Mouse (Mus musculus) liver, postnatal 0 days (tissue): Measurements from ENCODE around the gene Smap1.

Source experiments
- CTCF ChIP-seq: sonication (generic); IDR thresholded peaks from 2 replicates; pipeline ENCODE4 v1.5.1; 2016; ENCODE audit warnings: antibody characterized with exemption, low read depth
- EP300 ChIP-seq: IDR thresholded peaks from 2 replicates; pipeline ENCODE4 v1.6.1; 2016; ENCODE audit warnings: antibody characterized with exemption, low read depth, mild to moderate bottlenecking

GRCm38 (mm10) chr1:23948290-23948689 is 26.2 kb upstream of the Smap1 start:
- no peak for TF ChIP-seq CTCF
- TF ChIP-seq EP300: no peak
